Mouse (Mus musculus) splenic B cell, adult 2 months (primary cell): ENCODE measurements around the gene Rbms3.

Experiments
- DNase-seq: peaks from one replicate; pipeline ENCODE4 v3.0.0-alpha.2; 2011; ENCODE audit warnings: low read depth, low spot score
- H3K27me3 ChIP-seq: 2 replicates; pipeline ENCODE4 v1.6.1; 2012; ENCODE audit warnings: mild to moderate bottlenecking, low read length, moderate library complexity, mixed read lengths; ENCODE audit not compliant: control insufficient read depth, poor library complexity, insufficient read depth, severe bottlenecking
- H3K36me3 ChIP-seq: 2 replicates; pipeline ENCODE4 v1.6.1; 2012; ENCODE audit warnings: mild to moderate bottlenecking, low read length, moderate library complexity, mixed read lengths; ENCODE audit not compliant: control insufficient read depth, poor library complexity, insufficient read depth, severe bottlenecking

Gene Rbms3

GRCm38 (mm10) chr9:116724581-116724980 is 905.1 kb downstream of the Rbms3 start:
- H3K36me3 ChIP-seq, result no peaks in the 10 kb centered on the region
- no peaks in the 10 kb centered on the region for H3K27me3 ChIP-seq
- DNase-seq, result no peak

GRCm38 (mm10) chr9:116703119-116703518 is 926.6 kb downstream of the Rbms3 start:
- H3K36me3 ChIP-seq, result no peaks in the 10 kb centered on the region
- DNase-seq, result no peak
- no peaks in the 10 kb centered on the region for H3K27me3 ChIP-seq

GRCm38 (mm10) chr9:116702611-116703010 is 927.1 kb downstream of the Rbms3 start:
- Histone ChIP-seq H3K36me3 (no peaks in the 10 kb centered on the region), H3K27me3 (no peaks in the 10 kb centered on the region)
- DNase-seq, result no peak

GRCm38 (mm10) chr9:116701511-116702179 is 928.1 kb downstream of the Rbms3 start:
- Histone ChIP-seq H3K36me3 (no peaks in the 10 kb centered on the region), H3K27me3 (no peaks in the 10 kb centered on the region)
- DNase-seq, result no peak

GRCm38 (mm10) chr9:116688615-116689014 is 941.1 kb downstream of the Rbms3 start:
- H3K27me3 ChIP-seq, result no peaks in the 10 kb centered on the region
- DNase-seq, result no peak
- H3K36me3 ChIP-seq, result no peaks in the 10 kb centered on the region

GRCm38 (mm10) chr9:116677142-116677541 is 952.6 kb downstream of the Rbms3 start:
- no peak for DNase-seq
- Histone ChIP-seq H3K27me3 (no peaks in the 10 kb centered on the region), H3K36me3 (no peaks in the 10 kb centered on the region)

GRCm38 (mm10) chr9:116676445-116676844 is 953.3 kb downstream of the Rbms3 start:
- no peak for DNase-seq

GRCm38 (mm10) chr9:116674191-116674590 is 955.5 kb downstream of the Rbms3 start:
- Histone ChIP-seq H3K27me3 (no peaks in the 10 kb centered on the region), H3K36me3 (no peaks in the 10 kb centered on the region)
- no peak for DNase-seq

More at GRCm38 (mm10) chr9:116676445-116676844, 953.3 kb downstream of the Rbms3 start:
- no peaks in the 10 kb centered on the region for H3K27me3 ChIP-seq
- no peaks in the 10 kb centered on the region for H3K36me3 ChIP-seq

- no peak for DNase-seq
- Histone ChIP-seq H3K36me3 (no peaks in the 10 kb centered on the region), H3K27me3 (no peaks in the 10 kb centered on the region)
Measured at GRCm38 (mm10) chr9:116661026-116661425, 968.7 kb downstream of the Rbms3 start.

GRCm38 (mm10) chr9:116659936-116660335 is 969.8 kb downstream of the Rbms3 start:
- no peak for DNase-seq
- no peaks in the 10 kb centered on the region for H3K36me3 ChIP-seq
- no peaks in the 10 kb centered on the region for H3K27me3 ChIP-seq

- DNase-seq, result no peak
- Histone ChIP-seq H3K27me3 (no peaks in the 10 kb centered on the region), H3K36me3 (no peaks in the 10 kb centered on the region)
Measured at GRCm38 (mm10) chr9:116657141-116657540, 972.6 kb downstream of the Rbms3 start.

- DNase-seq, result no peak
- no peaks in the 10 kb centered on the region for H3K27me3 ChIP-seq
- no peaks in the 10 kb centered on the region for H3K36me3 ChIP-seq
Measured at GRCm38 (mm10) chr9:116651414-116651813, 978.3 kb downstream of the Rbms3 start.

- no peaks in the 10 kb centered on the region for H3K36me3 ChIP-seq
- H3K27me3 ChIP-seq, result no peaks in the 10 kb centered on the region
- DNase-seq, result no peak
Measured at GRCm38 (mm10) chr9:116649955-116650354, 979.8 kb downstream of the Rbms3 start.

GRCm38 (mm10) chr9:116649086-116649792 is 980.5 kb downstream of the Rbms3 start:
- Histone ChIP-seq H3K27me3 (no peaks in the 10 kb centered on the region), H3K36me3 (no peaks in the 10 kb centered on the region)
- no peak for DNase-seq

- no peak for DNase-seq
- Histone ChIP-seq H3K36me3 (no peaks in the 10 kb centered on the region), H3K27me3 (no peaks in the 10 kb centered on the region)
Measured at GRCm38 (mm10) chr9:116644616-116645015, 985.1 kb downstream of the Rbms3 start.
